Mouse (Mus musculus) lung, adult 2 months (tissue): ENCODE results near the gene Psen2. TPM values are rescaled to one million over a fixed set of nuclear protein-coding genes. Genes with fewer than 3 reads are reported as not detected.
A peak's percentile ranks its signal among the peaks of the same experiment; 100 is the strongest.

Experiments used
- DNase-seq: peaks from one replicate; pipeline ENCODE4 v3.0.0; 2022
- H3K4me1 ChIP-seq: fragments of 200-500 bp; 2 replicates; pipeline ENCODE4 v1.6.1; 2011; ENCODE audit warnings: low read length; ENCODE audit not compliant: control insufficient read depth, insufficient read depth
- H3K4me3 ChIP-seq: fragments of 200-500 bp; replicated peaks from 2 replicates; pipeline ENCODE3; 2011; ENCODE audit warnings: low read depth, mild to moderate bottlenecking, control low read depth, low read length; ENCODE audit errors: extremely low read depth
- CTCF ChIP-seq: fragments of 200-500 bp; IDR thresholded peaks from 2 replicates; pipeline ENCODE4 v1.5.1; 2011; ENCODE audit warnings: mild to moderate bottlenecking, low read length, control low read depth; ENCODE audit not compliant: insufficient read depth
- POLR2A ChIP-seq: fragments of 200-500 bp; IDR thresholded peaks from 2 replicates; pipeline ENCODE4 v1.6.1; 2011; ENCODE audit warnings: low read depth, mild to moderate bottlenecking, control low read depth, low read length, borderline replicate concordance; ENCODE audit errors: extremely low read depth
- WGBS: fragments of 180-500 bp; shearing (Covaris S2); methylation state at CpG from one replicate; pipeline ENCODE4 v1.1.7; 2018; 5-methylcytosine and 5-hydroxymethylcytosine counted together
- polyA plus RNA-seq: library from polyadenylated mRNA; depleted of rRNA; stranded (reverse); fragments of >200 nt; gene quantifications from 2 replicates; pipeline ENCODE4 v1.2.3, GENCODE M21; 2012; rRNA removed

Psen2 gene
- polyA plus RNA-seq = 70.0 and 74.4 TPM in 2 replicates

- Histone ChIP-seq H3K4me3 (no peak within 1 kb of the TSS), H3K4me1 (peaks cover 7% of the 10 kb centered on the region; the same call in 1 of the 2 replicates)
- 35% methylated on average over 7 of the region's 7 CpGs for WGBS
- TF ChIP-seq POLR2A = no peak
- peak; percentile 69 for TF ChIP-seq CTCF
- no peak for DNase-seq
These were observed at the start of gene Psen2 for GRCm38 (mm10) chr1:180263364-180263997. Psen2 (minus strand) TSS chr1:180263438.

DNA sequence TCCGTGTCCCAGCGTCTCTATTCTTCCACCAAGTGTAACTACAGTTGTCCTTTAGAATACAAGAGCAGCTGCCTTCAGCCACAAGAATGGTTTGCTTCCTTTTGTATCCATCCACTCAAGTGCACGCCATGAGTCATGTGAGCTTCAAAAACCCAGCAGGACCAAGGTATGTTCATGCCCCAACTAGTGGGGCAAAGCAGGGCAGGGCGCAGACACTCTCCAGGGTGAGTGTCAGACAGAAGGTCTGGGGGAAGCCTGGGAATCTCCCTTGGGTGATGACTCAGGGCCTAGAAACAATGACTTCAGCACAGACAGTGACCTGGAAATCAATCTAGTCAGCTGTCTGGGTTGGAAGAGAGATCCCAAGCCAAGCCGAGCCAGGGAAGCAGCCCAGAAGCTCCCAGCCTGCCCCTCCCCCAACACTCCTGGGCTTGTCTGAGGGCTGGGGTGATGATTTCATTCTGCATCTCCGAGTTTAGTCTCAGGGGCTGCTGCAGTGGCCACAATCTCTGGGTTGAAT, 49.6 kb upstream of the Psen2 start:
- no peak for DNase-seq
- WGBS = 48% methylated on average over 6 of the region's 6 CpGs
- H3K4me3 ChIP-seq = no peak overlapping the region
- TF ChIP-seq CTCF (no peak), POLR2A (no peak)
- peaks cover 9% of the 10 kb centered on the region for H3K4me1 ChIP-seq

GRCm38 (mm10) chr1:180312286-180312685, 49.0 kb upstream of the Psen2 start:
- H3K4me1 ChIP-seq = peaks cover 9% of the 10 kb centered on the region
- DNase-seq = no peak
- WGBS = 54% methylated on average over 6 of the region's 6 CpGs
- TF ChIP-seq POLR2A = no peak
- TF ChIP-seq CTCF = no peak
- H3K4me3 ChIP-seq = no peak overlapping the region

- TF ChIP-seq CTCF (no peak), POLR2A (no peak)
- Histone ChIP-seq H3K4me1 (peaks cover 9% of the 10 kb centered on the region), H3K4me3 (no peak overlapping the region)
- WGBS = 81% methylated on average over 4 of the region's 4 CpGs
- DNase-seq = no peak
These were observed 45.7 kb upstream of the Psen2 start for GRCm38 (mm10) chr1:180308897-180309296.

DNA sequence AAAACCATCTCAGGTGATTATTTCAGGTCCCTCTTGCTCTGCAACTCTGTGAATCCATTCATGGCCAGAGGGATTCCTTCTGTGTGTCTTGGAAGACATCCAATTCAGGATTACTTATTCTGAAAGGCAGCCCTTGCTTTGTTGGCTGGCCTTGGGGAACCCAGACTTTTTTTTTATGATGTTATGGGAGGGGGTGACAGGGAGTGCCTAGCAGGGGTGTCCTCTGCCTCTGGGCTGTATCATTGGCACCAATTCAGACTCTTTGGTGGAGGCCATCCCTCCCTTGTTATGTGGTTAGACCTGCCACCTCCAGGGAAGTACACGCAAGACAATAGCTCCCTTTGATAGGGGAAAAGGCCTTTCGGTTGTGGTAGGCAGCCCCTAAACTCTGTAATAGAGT, 44.4 kb upstream of the Psen2 start:
- TF ChIP-seq POLR2A = no peak
- TF ChIP-seq CTCF = no peak
- Histone ChIP-seq H3K4me3 (no peak overlapping the region), H3K4me1 (peaks cover 9% of the 10 kb centered on the region)
- DNase-seq = no peak
- 66% methylated on average over 2 of the region's 2 CpGs for WGBS

GRCm38 (mm10) chr1:180306889-180307288, 43.7 kb upstream of the Psen2 start:
- DNase-seq = no peak
- WGBS = 71% methylated on average over 9 of the region's 9 CpGs
- TF ChIP-seq POLR2A (no peak), CTCF (no peak)

DNA sequence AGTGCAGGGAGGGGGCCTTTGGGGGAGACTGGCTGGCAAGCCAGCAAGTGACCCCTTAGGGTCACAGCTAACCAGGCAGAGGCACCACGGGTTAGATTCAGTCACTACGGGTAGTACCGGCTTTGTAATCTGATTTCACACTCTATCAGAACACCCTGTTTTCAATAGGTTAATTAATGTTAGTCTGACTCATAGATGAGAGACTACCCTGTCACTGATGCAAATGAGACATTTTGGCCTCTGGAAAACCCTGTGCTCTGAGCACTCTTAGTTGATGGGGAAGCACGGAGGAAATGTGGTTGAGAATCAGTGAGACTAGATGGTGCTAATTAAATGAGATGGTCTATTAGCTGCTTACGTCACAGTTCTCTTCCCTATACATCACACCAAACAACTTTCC, 40.4 kb upstream of the Psen2 start:
- DNase-seq = no peak
- no peak overlapping the region for H3K4me3 ChIP-seq
- TF ChIP-seq CTCF (no peak), POLR2A (no peak)
- 81% methylated on average over 5 of the region's 5 CpGs for WGBS
- peaks cover 10% of the 10 kb centered on the region; the same call in 1 of the 2 replicates for H3K4me1 ChIP-seq

More at GRCm38 (mm10) chr1:180306889-180307288, 43.7 kb upstream of the Psen2 start:
- Histone ChIP-seq H3K4me3 (no peak overlapping the region), H3K4me1 (peaks cover 10% of the 10 kb centered on the region; the same call in 1 of the 2 replicates)

DNA sequence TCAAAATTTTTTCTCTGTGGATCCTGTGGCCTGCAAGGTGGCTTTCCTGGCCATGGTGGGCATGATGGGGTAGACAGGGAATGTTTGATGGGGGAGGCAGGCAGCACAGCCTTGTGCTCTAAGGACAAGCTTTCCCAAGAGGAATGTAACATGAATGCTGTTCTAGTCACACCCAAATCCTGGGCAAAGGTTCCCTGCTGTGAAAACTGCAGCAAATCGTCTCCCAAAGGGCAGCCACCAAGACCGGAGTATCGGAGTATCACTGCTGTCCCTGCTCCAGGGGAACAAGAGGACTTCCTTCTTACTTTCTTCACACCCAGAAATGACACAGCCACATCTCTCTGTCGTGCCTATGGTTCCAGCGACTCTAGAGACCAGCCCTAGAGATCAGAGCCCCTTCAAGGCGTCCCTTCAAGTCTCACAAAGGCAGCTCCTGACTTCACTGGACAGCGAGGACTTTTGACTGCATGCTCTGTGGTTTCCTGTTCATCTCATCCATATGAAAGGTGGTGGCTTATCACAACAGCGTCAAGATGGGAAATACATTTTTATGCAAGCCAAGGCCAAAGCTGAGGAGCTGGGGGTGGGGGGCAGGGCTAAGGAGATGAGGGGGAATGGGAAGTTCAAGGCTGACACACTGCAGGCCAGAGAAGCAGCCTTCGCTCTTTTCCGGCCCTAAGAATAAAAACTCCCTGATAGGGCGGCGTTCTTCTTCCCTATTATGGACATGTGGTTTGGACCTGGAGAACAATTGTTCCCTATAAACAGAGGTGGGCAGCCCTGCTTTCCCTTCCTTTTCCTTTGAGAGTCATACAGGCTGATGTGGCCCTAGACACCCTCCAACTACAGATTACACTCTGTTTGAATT, 39.2 kb upstream of the Psen2 start:
- peaks cover 10% of the 10 kb centered on the region; the same call in 1 of the 2 replicates for H3K4me1 ChIP-seq
- H3K4me3 ChIP-seq = no peak overlapping the region
- 39% methylated on average over 12 of the region's 12 CpGs for WGBS
- DNase-seq = no peak
- TF ChIP-seq POLR2A (no peak), CTCF (no peak)

DNA sequence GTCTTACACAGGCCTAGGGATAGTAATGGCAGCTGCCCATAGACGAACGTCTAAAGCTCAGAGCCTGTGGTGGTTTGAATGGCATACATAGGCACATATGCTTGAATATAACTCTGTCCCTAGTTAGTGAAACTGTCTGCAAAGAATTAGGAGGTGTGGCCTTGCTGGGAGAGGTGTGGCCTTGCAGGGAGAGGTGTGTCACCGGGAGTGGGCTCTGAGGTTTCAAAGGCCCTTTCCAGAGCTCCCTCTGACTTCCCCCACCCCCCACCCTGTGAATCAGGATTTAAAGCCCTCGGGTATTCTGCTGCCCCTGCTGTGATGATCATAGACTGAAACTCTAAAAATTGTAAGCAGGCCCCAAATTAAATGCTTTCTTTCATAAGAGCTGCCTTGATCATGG, 37.8 kb upstream of the Psen2 start:
- H3K4me3 ChIP-seq = no peak overlapping the region
- no peak for TF ChIP-seq CTCF
- no peak for TF ChIP-seq POLR2A
- H3K4me1 ChIP-seq = peaks cover 10% of the 10 kb centered on the region; the same call in 1 of the 2 replicates
- no peak for DNase-seq
- 62% methylated on average over 4 of the region's 4 CpGs for WGBS

DNA sequence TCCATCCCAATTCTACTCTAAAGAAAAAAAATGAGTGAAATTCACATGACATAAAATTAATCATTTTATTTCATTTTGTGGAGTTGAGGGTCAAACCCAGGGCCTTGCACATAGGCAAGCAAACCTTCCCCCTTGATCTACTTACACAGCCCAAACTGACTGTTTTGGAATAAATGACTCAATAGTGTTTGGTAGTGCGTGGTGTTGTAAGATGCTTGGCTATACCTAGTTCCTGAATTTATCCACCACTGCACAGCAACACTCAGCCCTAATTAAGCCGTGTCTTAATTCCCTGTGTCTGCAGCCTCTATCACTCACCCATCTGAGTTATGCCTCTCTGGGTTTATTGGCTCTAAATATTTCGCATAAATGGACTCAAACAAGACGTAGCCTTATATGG, 37.1 kb upstream of the Psen2 start:
- Histone ChIP-seq H3K4me3 (no peak overlapping the region), H3K4me1 (peaks cover 10% of the 10 kb centered on the region; the same call in 1 of the 2 replicates)
- 92% methylated on average over 4 of the region's 4 CpGs for WGBS
- no peak for TF ChIP-seq POLR2A
- no peak for TF ChIP-seq CTCF
- no peak for DNase-seq
